Mouse (Mus musculus) ES-Bruce4 (cell line): ENCODE measurements around the gene 1500009C09Rik.

Experiments used
- CTCF ChIP-seq: IDR thresholded peaks from one replicate; pipeline ENCODE4 v1.8.1; 2011; ENCODE audit warnings: low read depth, low read length
- POLR2A ChIP-seq: IDR thresholded peaks from one replicate; pipeline ENCODE4 v1.8.1; 2011; ENCODE audit warnings: low read length; ENCODE audit not compliant: insufficient read depth

DNA sequence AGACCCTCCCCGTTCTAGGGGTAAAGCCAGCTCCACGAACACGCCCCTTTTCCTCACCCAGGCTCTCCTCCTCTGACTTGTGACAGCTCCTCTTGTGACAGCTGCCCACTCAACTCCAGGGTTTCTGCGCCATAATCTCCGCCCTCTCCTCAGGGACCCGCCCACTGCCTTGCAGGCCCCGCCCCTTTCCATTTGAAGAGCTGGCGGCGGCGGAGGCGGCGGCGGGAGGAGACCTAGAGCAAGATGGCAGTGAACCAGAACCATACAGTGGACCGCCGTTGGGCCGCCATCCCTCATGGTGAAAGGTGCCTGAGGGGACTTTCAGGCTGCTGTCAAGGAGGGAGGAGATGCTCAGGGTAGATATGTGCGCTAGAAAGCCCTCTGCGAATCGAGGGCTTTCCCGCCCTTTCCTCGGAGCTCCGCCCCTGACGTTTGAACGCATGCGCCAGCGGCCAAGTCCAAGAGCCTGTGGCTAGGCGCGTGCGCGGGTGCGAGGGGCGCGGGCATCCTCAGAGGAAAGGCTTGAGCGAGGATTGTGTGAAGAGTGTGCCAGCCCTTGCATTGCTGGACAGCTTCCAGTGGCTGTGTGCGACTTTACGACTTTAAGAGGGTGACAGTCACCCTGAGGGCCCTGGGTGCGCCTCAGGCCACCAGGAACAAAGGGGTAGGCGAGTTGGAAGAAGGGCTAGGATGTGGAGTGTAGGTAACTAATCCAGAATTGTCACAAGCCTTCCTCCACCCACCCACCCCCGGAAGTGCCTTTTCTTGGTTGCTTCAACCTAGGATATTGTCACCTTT, 46.8 kb downstream of the 1500009C09Rik start, which contains the start of gene Wbp2nl:
- TF ChIP-seq POLR2A (no peak), CTCF (no peak)
